Mouse (Mus musculus): ENCODE data around the gene Fars2.
"Not testable (repeated sequence)": the region's sequence is repeated elsewhere in the genome, so short reads cannot be mapped to it uniquely, and the experiment has no call there.

The Fars2 gene

GRCm38 (mm10) chr13:36466076-36466475, 348.9 kb downstream of the Fars2 start:
- DNase-seq (ENCODE audit: low read depth) = not testable (repeated sequence)

- no peak for DNase-seq (ENCODE audit: low read depth)
Measured at GRCm38 (mm10) chr13:36466515-36466921, 349.3 kb downstream of the Fars2 start.

GRCm38 (mm10) chr13:36467849-36468248, 350.6 kb downstream of the Fars2 start:
- DNase-seq (ENCODE audit: low read depth) = no peak

- DNase-seq (ENCODE audit: low read depth) = no peak
Measured at GRCm38 (mm10) chr13:36468963-36469362, 351.8 kb downstream of the Fars2 start.

GRCm38 (mm10) chr13:36469412-36470125, 352.4 kb downstream of the Fars2 start:
- DNase-seq (ENCODE audit: low read depth) = no peak

- no peak for DNase-seq (ENCODE audit: low read depth)
Measured at GRCm38 (mm10) chr13:36477648-36478047, 360.4 kb downstream of the Fars2 start.

GRCm38 (mm10) chr13:36478243-36478642, 361.0 kb downstream of the Fars2 start:
- DNase-seq (ENCODE audit: low read depth) = no peak

GRCm38 (mm10) chr13:36480101-36480500, 362.9 kb downstream of the Fars2 start:
- DNase-seq (ENCODE audit: low read depth) = no peak

GRCm38 (mm10) chr13:36484391-36484790, 367.2 kb downstream of the Fars2 start:
- no peak for DNase-seq (ENCODE audit: low read depth)

GRCm38 (mm10) chr13:36486756-36487155, 369.5 kb downstream of the Fars2 start:
- no peak for DNase-seq (ENCODE audit: low read depth)

GRCm38 (mm10) chr13:36489365-36489764, 372.2 kb downstream of the Fars2 start:
- no peak for DNase-seq (ENCODE audit: low read depth)

GRCm38 (mm10) chr13:36490612-36491011, 373.4 kb downstream of the Fars2 start:
- DNase-seq (ENCODE audit: low read depth) = no peak

GRCm38 (mm10) chr13:36492397-36492796, 375.2 kb downstream of the Fars2 start:
- DNase-seq (ENCODE audit: low read depth) = no peak

- no peak for DNase-seq (ENCODE audit: low read depth)
Measured at GRCm38 (mm10) chr13:36493294-36493693, 376.1 kb downstream of the Fars2 start.

GRCm38 (mm10) chr13:36493762-36494161, 376.6 kb downstream of the Fars2 start:
- DNase-seq (ENCODE audit: low read depth) = no peak

GRCm38 (mm10) chr13:36495980-36496379, 378.8 kb downstream of the Fars2 start:
- no peak for DNase-seq (ENCODE audit: low read depth)

GRCm38 (mm10) chr13:36497346-36497745, 380.1 kb downstream of the Fars2 start:
- DNase-seq (ENCODE audit: low read depth) = peak; percentile 59

- no peak for DNase-seq (ENCODE audit: low read depth)
Measured at GRCm38 (mm10) chr13:36500370-36500905, 383.2 kb downstream of the Fars2 start.

- DNase-seq (ENCODE audit: low read depth) = no peak
Measured at GRCm38 (mm10) chr13:36503551-36503950, 386.3 kb downstream of the Fars2 start.

GRCm38 (mm10) chr13:36503991-36504390, 386.8 kb downstream of the Fars2 start:
- no peak for DNase-seq (ENCODE audit: low read depth)

GRCm38 (mm10) chr13:36505730-36506129, 388.5 kb downstream of the Fars2 start:
- no peak for DNase-seq (ENCODE audit: low read depth)

GRCm38 (mm10) chr13:36506315-36506714, 389.1 kb downstream of the Fars2 start:
- DNase-seq (ENCODE audit: low read depth) = peak; percentile 69

GRCm38 (mm10) chr13:36510161-36510560, 392.9 kb downstream of the Fars2 start:
- DNase-seq (ENCODE audit: low read depth) = no peak

GRCm38 (mm10) chr13:36513126-36513525, 395.9 kb downstream of the Fars2 start:
- no peak for DNase-seq (ENCODE audit: low read depth)

All from NIH3T3 (cell line).